Comparison of ENCODE assay signal across 8 mouse cellular contexts in genomic region chr10:110676503-110676902, GRCm38 (mm10).
DNase-seq lines count a peak whose midpoint lies in the region; ATAC-seq lines count a peak whose summit lies in the region.

No protein-coding gene starts in this region.

- no peaks in the 10 kb centered on the region for H3K36me3 ChIP-seq in hindbrain, embryonic 10.5 days
- no peaks in the 10 kb centered on the region for H3K36me3 ChIP-seq in hindbrain, embryonic 12.5 days

- WGBS in hindbrain, embryonic 10.5 days, result 60% methylated on average over 4 of the region's 4 CpGs
- WGBS in hindbrain, embryonic 12.5 days, result 61% methylated on average over 4 of the region's 4 CpGs

- no peak overlapping the region for H3K9ac ChIP-seq in hindbrain, embryonic 12.5 days

- no peaks in the 10 kb centered on the region for H3K9me3 ChIP-seq in hindbrain, embryonic 10.5 days
- no peaks in the 10 kb centered on the region for H3K9me3 ChIP-seq in hindbrain, embryonic 12.5 days (replicated peaks)

- H3K27me3 ChIP-seq in hindbrain, embryonic 10.5 days (ENCODE audit: insufficient read depth, poor library complexity, severe bottlenecking), result no peaks in the 10 kb centered on the region
- no peaks in the 10 kb centered on the region for H3K27me3 ChIP-seq in hindbrain, embryonic 12.5 days

- no peak overlapping the region for H3K27ac ChIP-seq in hindbrain, embryonic 10.5 days
- H3K27ac ChIP-seq in hindbrain, embryonic 12.5 days, result no peak overlapping the region

- DNase-seq in hindbrain, embryonic 10.5 days (ENCODE audit: low spot score), result peak; percentile 45
- DNase-seq in 416B (ENCODE audit: low read depth), result peak; percentile 4
- peak; percentile 3 to 19 for DNase-seq in adrenal gland, adult 18-20 months (ENCODE audit: low spot score in 2 of 2)
- peak; percentile 1 for DNase-seq in induced T-regulatory cell, adult 2 months (ENCODE audit: low read depth)
- DNase-seq in ovary, postnatal 14 days (ENCODE audit: low spot score), result peak; percentile 33
- DNase-seq in frontal cortex, adult 2 months (ENCODE audit: extremely low spot score in 1 of 2, low spot score in 1 of 2), result no peak

- H3K4me2 ChIP-seq in hindbrain, embryonic 12.5 days (replicated peaks), result no peak overlapping the region

- ATAC-seq in hindbrain, embryonic 12.5 days (ENCODE audit: low FRiP score), result no peak
- no peak for ATAC-seq in granulocyte monocyte progenitor cell, adult 5-6 weeks (replicated peaks; ENCODE audit: poor library complexity, severe bottlenecking)

- no peak overlapping the region for H3K4me3 ChIP-seq in hindbrain, embryonic 10.5 days
- no peak overlapping the region for H3K4me3 ChIP-seq in hindbrain, embryonic 12.5 days

- H3K4me1 ChIP-seq in hindbrain, embryonic 10.5 days (replicated peaks), result no peaks in the 10 kb centered on the region
- no peaks in the 10 kb centered on the region for H3K4me1 ChIP-seq in hindbrain, embryonic 12.5 days

Comparison
In these comparisons a context has a peak if more than half of its experiments do, and no peak if none do; other contexts are left out.
1. DNase-seq: peak in hindbrain, embryonic 10.5 days (single experiment), 416B (single experiment), adrenal gland, adult 18-20 months (2 of 2), induced T-regulatory cell, adult 2 months (single experiment) and ovary, postnatal 14 days (single experiment); none in frontal cortex, adult 2 months (0 of 2).